Mouse (Mus musculus) midbrain, embryonic 13.5 days (tissue): ENCODE data around the gene Nmu. TPM values are rescaled to one million over a fixed set of nuclear protein-coding genes. Genes with fewer than 3 reads are reported as not detected.
A peak's percentile ranks its signal among the peaks of the same experiment; 100 is the strongest.

Source experiments
- ATAC-seq: fragments of 200-750 bp; cut with Nextera tagmentation; 2 replicates; pipeline ENCODE4 v1.8.0; 2017; ENCODE audit warnings: mild to moderate bottlenecking, moderate TSS enrichment, moderate library complexity
- H3K27ac ChIP-seq: fragments of 300-500 bp; sonication (generic); 2 replicates; pipeline ENCODE4 v1.5.1; 2015; ENCODE audit warnings: inconsistent platforms, mild to moderate bottlenecking, moderate library complexity
- H3K27me3 ChIP-seq: fragments of 300-500 bp; sonication (generic); 2 replicates; pipeline ENCODE4 v1.6.1; 2015; ENCODE audit warnings: mild to moderate bottlenecking, inconsistent platforms
- H3K36me3 ChIP-seq: fragments of 300-500 bp; sonication (generic); 2 replicates; pipeline ENCODE4 v1.6.1; 2015; ENCODE audit warnings: mild to moderate bottlenecking, inconsistent platforms
- H3K4me1 ChIP-seq: fragments of 300-500 bp; sonication (generic); replicated peaks from 2 replicates; pipeline ENCODE4 v1.6.1; 2015; ENCODE audit warnings: inconsistent platforms
- H3K4me2 ChIP-seq: fragments of 300-500 bp; sonication (generic); replicated peaks from 2 replicates; pipeline ENCODE4 v1.6.1; 2015; ENCODE audit warnings: moderate library complexity, mild to moderate bottlenecking, inconsistent platforms
- H3K4me3 ChIP-seq: fragments of 300-500 bp; sonication (generic); replicated peaks from 2 replicates; pipeline ENCODE4 v1.5.1; 2015; ENCODE audit warnings: mild to moderate bottlenecking, inconsistent platforms
- H3K9ac ChIP-seq: fragments of 300-500 bp; sonication (generic); replicated peaks from 2 replicates; pipeline ENCODE4 v1.6.1; 2015; ENCODE audit warnings: mild to moderate bottlenecking, inconsistent platforms
- H3K9me3 ChIP-seq: fragments of 300-500 bp; sonication (generic); 2 replicates; pipeline ENCODE4 v1.6.1; 2016; ENCODE audit warnings: mild to moderate bottlenecking, inconsistent platforms
- WGBS: fragments of 180-500 bp; shearing (Covaris S2); methylation state at CpG from one replicate; pipeline ENCODE4 v1.1.7; 2015; 5-methylcytosine and 5-hydroxymethylcytosine counted together
- polyA plus RNA-seq: library from polyadenylated mRNA; unstranded; fragments of >200 nt; fragmentation: Nextera tagmentation; extraction: Ambion mirVana; gene quantifications from 2 replicates; pipeline ENCODE4 v1.2.1, GENCODE M21; 2015

Gene Nmu
- polyA plus RNA-seq, 1 experiment from 2014 or later: not detected

- H3K27me3 ChIP-seq: peaks cover 3% of the 10 kb centered on the region; the same call in 1 of the 2 replicates
- no peaks in the 10 kb centered on the region for H3K9me3 ChIP-seq
- peaks cover 34% of the 10 kb centered on the region for H3K4me1 ChIP-seq
- 2% methylated on average over 8 of the region's 8 CpGs for WGBS
- no peak for ATAC-seq
- H3K36me3 ChIP-seq: no peaks in the 10 kb centered on the region
- H3K4me2 ChIP-seq: peak overlapping the region; percentile 83
- peak overlapping the region; percentile 44 for H3K9ac ChIP-seq
- peak overlapping the region; percentile 96 for H3K4me3 ChIP-seq
- no peak overlapping the region for H3K27ac ChIP-seq
These were observed 58.0 kb downstream of the Nmu start for GRCm38 (mm10) chr5:76305616-76306015.

- Histone ChIP-seq H3K27me3 (peaks cover 3% of the 10 kb centered on the region; the same call in 1 of the 2 replicates), H3K36me3 (no peaks in the 10 kb centered on the region), H3K4me2 (peak within 1 kb of the TSS; percentile 83), H3K4me1 (peaks cover 34% of the 10 kb centered on the region), H3K9me3 (no peaks in the 10 kb centered on the region), H3K4me3 (peak within 1 kb of the TSS; percentile 96), H3K27ac (peak within 1 kb of the TSS; percentile 98), H3K9ac (peak within 1 kb of the TSS; percentile 95)
- WGBS: 0% methylated on average over 89 of the region's 104 CpGs
- ATAC-seq: peak; percentile 91
These were observed 58.9 kb downstream of the Nmu start, which contains the start of gene Clock for GRCm38 (mm10) chr5:76304452-76305341. Gene Clock, minus strand, starts transcription at chr5:76304792.

DNA sequence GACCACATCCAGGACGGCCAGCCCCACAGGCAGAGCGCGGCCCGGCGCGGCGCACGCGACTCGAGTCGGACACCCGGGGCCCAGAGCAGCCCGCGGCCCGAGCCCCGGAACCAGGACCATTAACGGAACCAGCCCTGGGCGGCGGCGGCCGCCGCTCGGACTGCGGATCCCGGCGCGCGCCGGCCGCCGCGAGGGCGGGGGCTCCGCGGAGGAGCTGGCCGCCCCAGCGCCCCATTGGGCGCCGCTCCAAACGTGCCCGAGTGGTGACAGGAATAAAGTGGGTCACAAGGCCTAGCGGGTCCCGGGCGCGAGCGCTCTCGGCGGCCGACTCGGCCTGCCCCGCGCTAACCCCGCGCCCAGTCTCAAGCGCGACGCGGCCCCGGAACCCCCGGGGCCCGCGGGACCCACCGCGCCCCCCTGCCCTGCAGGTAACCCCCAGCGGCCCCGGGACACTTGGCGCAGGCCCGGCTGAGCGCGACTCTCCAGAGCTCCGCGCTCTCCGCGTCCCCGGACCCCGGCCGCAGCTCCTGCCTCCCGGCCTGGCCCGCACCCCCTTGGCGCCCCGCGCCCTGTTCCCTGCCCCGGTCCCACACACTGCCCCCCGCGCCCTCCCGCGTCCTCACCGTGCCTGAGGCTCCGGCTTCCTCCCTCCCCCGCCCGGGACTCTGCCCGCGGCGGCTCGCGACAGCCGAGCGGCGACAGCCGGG is 59.7 kb downstream of the Nmu start:
- Histone ChIP-seq H3K27ac (peak overlapping the region; percentile 98), H3K27me3 (peaks cover 3% of the 10 kb centered on the region; the same call in 1 of the 2 replicates), H3K36me3 (no peaks in the 10 kb centered on the region), H3K9ac (peak overlapping the region; percentile 95), H3K4me1 (peaks cover 34% of the 10 kb centered on the region), H3K4me2 (peak overlapping the region; percentile 83), H3K9me3 (no peaks in the 10 kb centered on the region), H3K4me3 (peak overlapping the region; percentile 96)
- ATAC-seq: peak; percentile 82
- WGBS: under 1% methylated on average over 82 of the region's 100 CpGs

GRCm38 (mm10) chr5:76303379-76303744 is 60.2 kb downstream of the Nmu start:
- peaks cover 39% of the 10 kb centered on the region for H3K4me1 ChIP-seq
- 9% methylated on average over 11 of the region's 11 CpGs for WGBS
- no peaks in the 10 kb centered on the region for H3K36me3 ChIP-seq

GRCm38 (mm10) chr5:76302009-76302408 is 61.6 kb downstream of the Nmu start:
- no peaks in the 10 kb centered on the region for H3K36me3 ChIP-seq
- 92% methylated on average over 2 of the region's 2 CpGs for WGBS
- H3K4me2 ChIP-seq: 0 out of 2 replicates have a peak overlapping the region, but pooled peaks have one; percentile 3
- peaks cover 39% of the 10 kb centered on the region for H3K4me1 ChIP-seq
- H3K27me3 ChIP-seq: peaks cover 2% of the 10 kb centered on the region; the same call in 1 of the 2 replicates
- no peak overlapping the region for H3K9ac ChIP-seq
- H3K27ac ChIP-seq: no peak overlapping the region
- no peak for ATAC-seq
- no peaks in the 10 kb centered on the region for H3K9me3 ChIP-seq
- H3K4me3 ChIP-seq: no peak overlapping the region

More at GRCm38 (mm10) chr5:76303379-76303744, 60.2 kb downstream of the Nmu start:
- H3K27me3 ChIP-seq: peaks cover 3% of the 10 kb centered on the region; the same call in 1 of the 2 replicates
- no peaks in the 10 kb centered on the region for H3K9me3 ChIP-seq
- H3K4me2 ChIP-seq: peak overlapping the region; percentile 83
- H3K27ac ChIP-seq: peak overlapping the region; percentile 98
- no peak for ATAC-seq
- peak overlapping the region; percentile 96 for H3K4me3 ChIP-seq
- H3K9ac ChIP-seq: peak overlapping the region; percentile 95

DNA sequence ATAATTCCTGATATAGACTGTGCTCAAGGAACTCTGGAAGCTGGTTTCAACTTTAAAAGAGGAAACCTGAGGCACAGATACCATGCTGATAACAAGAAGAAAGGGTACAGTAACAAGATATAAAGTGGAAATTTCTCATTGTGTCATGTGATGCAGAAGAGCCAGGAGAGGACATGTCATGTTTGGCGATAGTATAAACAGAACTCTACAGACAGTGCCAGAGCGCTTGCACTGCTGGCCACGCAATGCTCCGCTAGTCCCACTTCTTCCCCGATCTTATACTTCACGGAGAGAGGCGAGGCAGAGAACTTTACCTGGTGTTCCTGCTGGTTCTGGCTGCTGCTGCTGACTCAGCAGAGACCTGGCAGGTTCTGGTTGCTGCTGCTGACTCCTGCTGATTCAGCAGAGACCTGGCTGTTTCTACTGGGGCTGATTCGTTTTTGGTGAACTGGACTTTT is 74.3 kb downstream of the Nmu start:
- no peak overlapping the region for H3K27ac ChIP-seq
- no peak for ATAC-seq
- no peak overlapping the region for H3K9ac ChIP-seq
- no peaks in the 10 kb centered on the region for H3K27me3 ChIP-seq
- H3K9me3 ChIP-seq: no peaks in the 10 kb centered on the region
- H3K4me2 ChIP-seq: no peak overlapping the region
- H3K4me1 ChIP-seq: peaks cover 4% of the 10 kb centered on the region; the same call in 1 of the 2 replicates
- WGBS: 91% methylated on average over 8 of the region's 8 CpGs
- no peak overlapping the region for H3K4me3 ChIP-seq
- no peaks in the 10 kb centered on the region for H3K36me3 ChIP-seq

DNA sequence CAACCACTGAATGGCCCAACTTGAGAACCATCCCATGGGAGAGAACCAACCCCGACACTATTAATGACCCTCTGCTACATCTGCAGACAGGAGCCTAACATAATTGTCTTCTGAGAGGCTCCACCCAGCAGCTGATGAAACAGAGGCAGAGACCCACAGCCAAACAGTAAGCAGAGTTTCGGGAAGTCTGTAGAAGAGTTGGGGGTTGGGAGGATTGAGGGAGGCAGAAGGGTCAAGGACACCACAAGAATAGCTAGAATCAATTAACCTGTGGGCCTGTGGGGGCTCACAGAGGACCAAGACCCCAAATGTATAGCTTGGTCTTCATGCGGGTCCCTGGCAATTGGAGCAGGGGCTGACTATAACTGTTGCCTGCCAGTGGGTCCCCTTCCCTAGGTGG is 75.3 kb downstream of the Nmu start:
- Histone ChIP-seq H3K9ac (no peak overlapping the region), H3K4me3 (no peak overlapping the region), H3K4me1 (peaks cover 4% of the 10 kb centered on the region; the same call in 1 of the 2 replicates), H3K36me3 (no peaks in the 10 kb centered on the region), H3K4me2 (no peak overlapping the region), H3K27ac (no peak overlapping the region), H3K27me3 (no peaks in the 10 kb centered on the region), H3K9me3 (no peaks in the 10 kb centered on the region)
- 94% methylated on average over 3 of the region's 3 CpGs for WGBS
- ATAC-seq: no peak

DNA sequence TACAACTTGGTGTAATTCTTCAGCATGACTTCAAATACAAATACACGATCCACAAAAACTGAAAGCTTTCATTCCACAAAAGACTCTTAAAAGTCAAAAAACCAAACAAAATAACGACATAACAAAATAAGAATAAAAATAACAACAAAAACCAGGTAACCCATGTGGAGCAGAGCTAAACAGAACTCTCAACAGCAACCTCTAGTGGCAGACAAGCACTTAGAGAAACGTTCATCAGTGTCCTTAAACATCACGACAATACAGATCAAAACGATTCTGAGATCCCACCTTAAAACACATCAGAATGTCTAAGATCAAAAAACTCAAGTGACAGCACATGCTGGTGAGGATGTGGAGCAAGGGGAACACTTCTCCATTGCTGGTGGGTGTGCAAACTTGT is 76.5 kb downstream of the Nmu start:
- no peak for ATAC-seq
- H3K27me3 ChIP-seq: no peaks in the 10 kb centered on the region
- H3K27ac ChIP-seq: no peak overlapping the region
- H3K4me1 ChIP-seq: peaks cover 4% of the 10 kb centered on the region; the same call in 1 of the 2 replicates
- 79% methylated on average over 5 of the region's 5 CpGs for WGBS
- no peak overlapping the region for H3K4me2 ChIP-seq
- H3K9me3 ChIP-seq: no peaks in the 10 kb centered on the region
- no peaks in the 10 kb centered on the region for H3K36me3 ChIP-seq
- no peak overlapping the region for H3K4me3 ChIP-seq
- no peak overlapping the region for H3K9ac ChIP-seq

- H3K4me3 ChIP-seq: no peak overlapping the region
- peaks cover 4% of the 10 kb centered on the region; the same call in 1 of the 2 replicates for H3K4me1 ChIP-seq
- WGBS: 30% methylated on average over 4 of the region's 4 CpGs
- no peaks in the 10 kb centered on the region for H3K36me3 ChIP-seq
- no peak overlapping the region for H3K4me2 ChIP-seq
- no peaks in the 10 kb centered on the region for H3K27me3 ChIP-seq
- no peak for ATAC-seq
- H3K9me3 ChIP-seq: no peaks in the 10 kb centered on the region
- no peak overlapping the region for H3K27ac ChIP-seq
- H3K9ac ChIP-seq: no peak overlapping the region
These were observed 77.9 kb downstream of the Nmu start for GRCm38 (mm10) chr5:76285699-76286098.

DNA sequence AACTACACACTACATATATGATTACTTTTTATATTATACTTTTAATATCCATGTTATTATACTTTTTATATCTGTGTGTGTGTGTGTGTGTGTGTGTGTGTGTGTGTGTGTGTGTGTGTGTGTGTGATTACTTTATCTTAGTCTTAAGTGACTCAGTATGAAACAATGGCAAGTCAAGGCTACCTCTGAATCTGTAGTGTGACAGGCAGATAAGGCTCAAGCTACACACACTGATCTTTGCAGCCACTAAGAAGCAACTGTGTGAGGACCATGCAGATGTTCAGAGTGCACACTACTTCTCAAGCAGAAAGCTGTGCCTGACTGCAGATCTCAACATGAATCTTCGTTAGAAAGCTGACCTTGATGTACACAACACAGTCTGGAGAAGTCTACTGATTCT is 79.7 kb downstream of the Nmu start:
- H3K36me3 ChIP-seq: no peaks in the 10 kb centered on the region
- no peak for ATAC-seq
- no peak overlapping the region for H3K9ac ChIP-seq
- no peak overlapping the region for H3K27ac ChIP-seq
- 96% methylated on average over 1 of the region's 1 CpGs for WGBS
- no peaks in the 10 kb centered on the region for H3K9me3 ChIP-seq
- no peak overlapping the region for H3K4me3 ChIP-seq
- no peak overlapping the region for H3K4me2 ChIP-seq
- H3K4me1 ChIP-seq: peaks cover 4% of the 10 kb centered on the region; the same call in 1 of the 2 replicates
- H3K27me3 ChIP-seq: no peaks in the 10 kb centered on the region
